Mouse (Mus musculus): Measurements from ENCODE around the gene Myef2.

DNA sequence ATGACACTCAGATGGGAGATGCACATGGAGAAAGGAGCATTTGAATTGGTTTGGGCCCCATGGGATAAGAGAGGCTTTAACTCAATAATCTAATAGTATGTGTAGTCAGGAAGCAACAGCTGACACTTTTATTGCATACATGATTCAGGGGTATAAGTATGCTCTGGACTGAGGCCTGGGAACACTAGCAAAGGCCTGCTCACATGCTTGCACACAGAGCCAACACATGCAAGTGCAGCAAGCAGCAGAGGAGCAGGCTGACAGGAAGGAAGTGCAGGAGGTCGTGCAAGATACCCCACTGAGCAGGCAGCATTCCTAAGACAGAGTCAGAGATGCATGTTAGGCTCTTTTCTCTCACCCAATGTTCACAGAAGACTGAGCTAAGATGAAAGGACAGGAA, 39.6 kb downstream of the Myef2 start:
- TF ChIP-seq CTCF (IDR thresholded peaks at IDR 0.05; ENCODE audit: extremely low read depth, insufficient read depth, insufficient read length, insufficient replicate concordance): no peak
- TF ChIP-seq POLR2A (IDR thresholded peaks at IDR 0.05; ENCODE audit: low read depth, low read length): no peak
